Mouse (Mus musculus) granulocyte monocyte progenitor cell, adult 5-6 weeks (primary cell): ENCODE results near the gene Sebox. TPM values are rescaled to one million over a fixed set of nuclear protein-coding genes. Genes with fewer than 3 reads are reported as not detected.

ENCODE experiments used
- ATAC-seq: replicated peaks from 2 replicates; pipeline ENCODE4 v1.8.0; 2016; ENCODE audit warnings: mild to moderate bottlenecking, moderate TSS enrichment, inconsistent platforms; ENCODE audit not compliant: poor library complexity, severe bottlenecking
- total RNA-seq, 2 experiments: library from RNA; stranded (forward) in 1 of 2; stranded (reverse) in 1 of 2; fragments of 200-712, 200-1000 nt in 1 of 2; fragments of >200 nt in 1 of 2; fragmentation: Nextera tagmentation in 1 of 2; gene quantifications; 2 replicates each; pipeline ENCODE4 v1.2.3; 2014 to 2017

Sebox gene
- total RNA-seq, 2 experiments from 2014 or later: not detected

DNA sequence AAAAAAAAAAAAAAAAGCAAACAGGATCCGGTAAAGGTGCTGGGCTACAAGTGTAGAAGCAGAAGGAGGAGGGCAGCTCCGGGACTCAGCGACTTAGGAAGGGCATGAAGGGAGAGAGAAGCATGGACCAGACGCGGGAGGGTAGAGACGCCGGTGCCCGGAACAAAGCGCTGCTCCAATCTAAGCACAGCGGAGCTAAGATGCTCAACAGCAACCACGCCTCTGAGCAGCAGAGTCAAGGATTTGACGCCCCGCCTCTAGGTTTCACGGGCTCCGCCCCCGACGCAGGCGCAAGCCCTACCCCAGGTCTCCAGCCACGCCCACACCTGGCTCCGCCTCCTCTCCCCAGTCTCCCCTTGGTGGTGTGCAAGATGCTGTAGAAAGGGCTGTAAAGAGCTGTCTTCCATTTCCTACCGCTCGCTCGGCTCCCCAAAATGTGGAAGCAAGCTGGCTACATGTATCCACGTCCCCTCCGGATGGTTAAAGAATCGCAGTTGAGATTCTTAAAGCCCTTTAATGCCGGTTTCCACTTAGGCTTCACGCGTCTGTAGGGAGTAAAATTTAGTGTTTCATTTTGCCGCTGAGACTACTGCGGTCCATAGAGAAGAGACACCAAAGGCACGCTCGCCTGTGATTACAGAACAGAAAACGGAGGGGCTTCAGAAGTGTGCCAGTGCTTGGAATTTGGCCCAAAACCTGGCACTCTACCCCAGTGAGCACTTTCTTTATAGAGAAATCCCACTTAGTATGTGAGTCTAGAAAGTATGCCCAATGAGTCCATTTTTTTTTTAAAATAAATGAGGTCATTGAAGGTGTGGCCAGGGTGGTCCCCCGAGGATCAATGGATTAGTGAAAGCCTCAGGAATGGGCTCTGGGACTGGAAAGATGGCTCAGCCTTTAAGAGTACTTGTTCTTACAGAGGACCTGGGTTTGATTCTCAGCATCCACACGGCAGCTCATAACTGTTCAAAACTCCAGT, 5.4 kb upstream of the Sebox start, which contains the start of gene Sarm1:
Gene Sarm1, minus strand, starts transcription at position 211 of the 979 bp plus-strand sequence.
- ATAC-seq: peak; percentile 99

DNA sequence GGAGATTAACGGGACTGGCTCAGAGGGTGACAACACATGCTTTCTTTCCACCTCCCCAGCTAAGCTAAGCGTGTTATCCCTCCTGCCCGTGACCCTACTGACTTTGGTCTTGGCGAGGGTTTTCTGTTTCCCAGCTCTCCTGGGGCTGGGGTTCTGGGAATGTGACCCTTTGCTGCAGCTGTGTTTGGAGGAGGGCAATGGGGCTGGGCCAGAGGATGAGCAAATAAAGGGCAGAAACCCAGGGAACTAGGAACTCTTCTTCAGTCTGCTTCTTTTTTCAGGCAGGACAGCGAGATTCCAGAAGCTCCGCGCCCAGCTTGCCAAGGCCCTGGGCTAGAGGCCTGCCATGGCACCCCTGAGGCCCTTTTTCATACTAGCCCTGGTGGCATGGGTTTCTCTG, 4.2 kb upstream of the Sebox start, which contains the start of gene Vtn:
Gene Vtn, plus strand, starts transcription at position 88 of the 400 bp plus-strand sequence.
- ATAC-seq: no peak

DNA sequence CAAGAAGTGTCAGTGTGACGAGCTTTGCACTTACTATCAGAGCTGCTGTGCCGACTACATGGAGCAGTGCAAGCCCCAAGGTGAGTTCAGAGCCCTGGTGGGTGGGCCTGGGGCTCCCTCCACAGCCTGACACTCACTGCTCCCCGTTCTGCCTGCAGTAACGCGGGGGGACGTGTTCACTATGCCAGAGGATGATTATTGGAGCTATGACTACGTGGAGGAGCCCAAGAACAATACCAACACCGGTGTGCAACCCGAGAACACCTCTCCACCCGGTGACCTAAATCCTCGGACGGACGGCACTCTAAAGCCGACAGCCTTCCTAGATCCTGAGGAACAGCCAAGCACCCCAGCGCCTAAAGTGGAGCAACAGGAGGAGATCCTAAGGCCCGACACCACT, 3.7 kb upstream of the Sebox start:
- no peak for ATAC-seq

DNA sequence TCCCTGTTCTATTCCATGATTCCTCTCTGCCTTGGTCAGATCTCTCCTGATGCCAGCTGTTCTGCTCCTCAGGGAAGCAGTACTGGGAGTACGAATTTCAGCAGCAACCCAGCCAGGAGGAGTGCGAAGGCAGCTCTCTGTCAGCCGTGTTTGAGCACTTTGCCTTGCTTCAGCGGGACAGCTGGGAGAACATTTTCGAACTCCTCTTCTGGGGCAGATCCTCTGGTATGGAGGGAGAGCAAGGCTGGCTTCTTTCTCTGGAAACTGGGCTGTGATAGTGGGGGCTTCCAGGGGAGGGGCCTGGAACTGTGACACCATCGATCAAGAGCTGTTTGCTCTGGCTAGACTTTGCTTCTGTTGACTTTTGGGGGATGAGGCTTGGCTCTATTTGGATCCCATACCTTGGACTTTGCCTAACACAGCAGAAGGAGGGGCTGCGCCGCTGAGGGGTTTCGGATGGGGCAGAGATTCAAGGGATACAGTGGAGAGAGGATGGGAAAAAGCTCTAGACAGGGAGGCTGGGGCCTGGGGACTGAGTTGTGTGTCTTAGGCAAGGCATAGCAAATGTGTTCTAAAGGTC, 2.5 kb upstream of the Sebox start:
- ATAC-seq: no peak

DNA sequence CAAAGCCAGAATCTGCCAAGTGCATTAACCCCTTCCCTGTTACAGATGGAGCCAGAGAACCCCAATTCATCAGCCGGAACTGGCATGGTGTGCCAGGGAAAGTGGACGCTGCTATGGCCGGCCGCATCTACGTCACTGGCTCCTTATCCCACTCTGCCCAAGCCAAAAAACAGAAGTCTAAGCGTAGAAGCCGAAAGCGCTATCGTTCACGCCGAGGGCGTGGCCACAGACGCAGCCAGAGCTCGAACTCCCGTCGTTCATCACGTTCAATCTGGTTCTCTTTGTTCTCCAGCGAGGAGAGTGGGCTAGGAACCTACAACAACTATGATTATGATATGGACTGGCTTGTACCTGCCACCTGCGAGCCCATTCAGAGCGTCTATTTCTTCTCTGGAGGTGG, 1.7 kb upstream of the Sebox start:
- no peak for ATAC-seq

DNA sequence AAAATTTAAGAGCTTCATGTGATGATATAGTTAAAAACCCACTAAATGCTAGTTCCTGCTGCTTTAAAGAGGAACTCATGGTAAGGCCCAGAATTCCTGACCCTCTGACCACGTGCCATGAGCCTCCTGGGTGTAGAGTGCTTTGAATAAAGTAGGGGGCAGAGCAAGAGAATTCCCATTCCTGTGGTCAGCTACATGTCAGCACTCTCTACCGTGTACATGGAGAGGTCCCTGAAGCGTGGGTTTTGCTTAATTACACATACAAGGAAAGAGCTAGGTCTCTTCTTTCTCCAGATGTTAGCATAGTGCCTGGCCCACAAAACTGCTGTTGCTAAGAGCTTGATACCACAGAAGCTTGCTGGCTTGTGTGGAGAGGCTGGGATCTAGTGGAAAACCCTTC, 2.2 kb downstream of the Sebox start:
- ATAC-seq: no peak

DNA sequence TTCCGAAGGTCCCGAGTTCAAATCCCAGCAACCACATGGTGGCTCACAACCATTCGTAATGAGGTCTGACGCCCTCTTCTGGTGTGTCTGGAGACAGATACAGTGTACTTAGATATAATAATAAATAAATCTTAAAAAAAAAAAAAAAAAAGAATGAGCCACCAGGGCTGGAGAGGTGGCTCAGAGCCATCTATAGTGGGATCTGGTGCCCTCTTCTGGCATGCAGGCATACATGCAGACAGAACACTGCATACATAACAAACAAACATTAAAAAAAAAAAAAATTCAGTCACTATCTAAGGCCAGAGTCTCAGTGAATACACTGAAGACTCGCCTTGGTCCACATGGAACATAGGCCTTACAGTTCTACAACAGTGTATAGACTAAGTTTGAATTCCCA, 5.9 kb downstream of the Sebox start:
- ATAC-seq: no peak

DNA sequence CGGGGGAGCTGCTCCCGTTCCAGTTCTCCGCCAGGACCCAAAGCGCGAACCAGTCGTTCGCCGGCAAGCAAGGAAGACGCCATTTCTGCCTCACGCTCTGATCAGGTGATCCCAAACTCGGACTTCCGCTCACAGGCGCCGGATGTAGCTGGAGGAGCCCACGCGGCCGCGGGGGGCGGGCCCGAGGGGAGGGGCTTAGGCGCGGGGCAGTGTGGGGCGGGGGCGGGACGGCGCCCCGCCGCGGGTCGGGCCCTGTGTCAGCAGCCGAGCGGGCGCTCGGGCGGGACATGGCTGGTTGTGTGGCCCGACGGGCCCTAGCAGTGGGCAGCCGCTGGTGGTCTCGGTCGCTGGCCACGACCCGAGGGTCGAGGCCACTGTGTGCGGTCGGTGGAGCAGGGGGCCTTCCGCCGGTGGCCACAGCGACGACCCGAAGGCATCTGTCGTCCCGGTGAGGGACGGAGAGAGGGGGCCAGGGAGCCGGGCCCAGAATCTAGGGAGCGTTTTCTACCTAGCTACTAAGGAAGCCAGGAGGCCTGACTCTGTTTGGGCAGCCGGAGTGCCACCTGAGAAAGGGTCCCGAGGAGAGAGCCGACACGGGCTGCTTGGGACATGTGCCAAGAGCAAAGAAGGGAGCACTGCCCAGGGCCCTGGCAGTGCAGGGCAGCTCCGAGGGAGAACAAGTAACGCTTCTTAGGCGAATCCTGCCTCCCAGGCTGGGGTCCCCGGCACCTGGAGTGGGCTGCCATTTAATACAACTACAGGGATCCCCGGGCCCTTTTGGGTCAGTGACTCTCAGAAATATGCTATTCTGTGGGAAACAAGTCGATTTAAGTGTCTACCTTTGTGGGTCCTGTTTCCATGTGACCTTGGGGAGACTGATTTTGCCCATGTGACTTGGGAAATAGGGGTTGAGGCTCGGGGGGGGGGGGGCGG, 9.0 kb downstream of the Sebox start, which contains the start of the genes Tmem199 and Poldip2:
Gene Tmem199, minus strand, starts transcription at position 148 of the 933 bp plus-strand sequence.
Gene Poldip2, plus strand, starts transcription at position 169 of the 933 bp plus-strand sequence.
- ATAC-seq: peak; percentile 97

DNA sequence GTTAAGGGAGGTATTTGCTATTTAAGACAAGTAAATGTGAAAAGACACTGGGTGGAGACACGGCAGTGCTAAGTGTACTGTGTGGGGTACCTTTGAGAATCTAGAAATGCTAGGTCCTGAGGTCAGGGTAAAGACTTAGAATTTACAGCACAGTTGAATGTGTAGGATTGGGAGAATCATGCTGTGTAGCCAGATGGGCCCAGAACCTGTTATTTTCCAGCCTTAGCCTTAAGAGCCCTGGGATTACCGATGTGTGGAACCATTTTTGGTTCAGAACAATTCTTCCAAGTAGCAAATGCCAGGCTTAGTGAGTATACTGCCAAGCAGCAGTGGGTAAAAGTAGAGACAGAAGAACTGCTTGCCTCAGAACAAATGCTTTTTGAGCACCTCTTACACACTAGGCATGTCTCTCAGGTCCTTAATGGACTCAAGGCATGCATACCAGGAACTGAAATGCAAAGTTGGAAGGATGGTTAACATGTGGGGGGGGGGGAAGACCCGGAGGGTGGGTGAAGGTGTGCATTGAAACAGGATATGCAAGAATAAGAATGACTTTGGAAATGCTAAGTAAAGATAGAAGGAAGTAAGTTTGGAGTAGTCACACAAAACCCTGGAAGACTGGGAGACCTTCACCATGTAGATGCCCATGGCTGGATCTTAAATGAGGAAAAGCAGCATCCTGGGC, 10.0 kb downstream of the Sebox start:
- ATAC-seq: no peak

DNA sequence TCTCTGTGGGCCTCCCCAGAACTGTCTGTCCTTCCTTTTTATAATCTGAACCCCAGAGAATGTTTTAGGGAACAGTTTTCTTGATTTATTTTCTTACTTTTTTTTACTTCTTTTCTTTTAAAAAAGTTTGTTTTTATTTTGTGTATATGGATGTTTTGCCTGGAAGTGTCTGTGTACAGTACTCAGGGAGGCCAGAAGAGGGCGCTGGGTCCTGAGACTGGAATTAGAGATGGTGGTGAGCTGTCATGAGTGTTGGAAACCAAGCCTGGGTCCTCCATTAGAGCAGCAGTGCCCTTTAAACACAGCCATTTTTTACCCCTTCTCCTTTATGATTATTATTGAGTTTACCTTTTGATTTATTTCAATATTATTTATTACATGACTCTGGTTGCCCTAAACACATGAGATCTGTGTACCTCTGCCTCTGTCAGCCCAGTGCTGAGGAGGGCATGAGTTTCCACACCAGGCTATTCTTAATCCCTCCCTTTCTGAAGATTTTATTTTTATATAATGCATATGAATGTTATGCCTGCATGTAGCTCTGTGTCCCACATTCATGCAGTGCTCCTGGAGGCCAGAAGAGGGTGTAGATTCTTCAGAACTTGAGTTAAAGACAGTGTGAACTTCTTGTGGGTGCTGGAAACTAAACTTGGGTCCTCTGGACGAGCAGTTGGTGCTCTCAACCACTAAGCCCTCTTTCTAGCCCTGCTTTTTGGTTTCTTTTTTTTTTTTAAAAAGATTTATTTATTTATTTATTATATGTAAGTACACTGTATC, 12.5 kb downstream of the Sebox start:
- ATAC-seq: no peak

DNA sequence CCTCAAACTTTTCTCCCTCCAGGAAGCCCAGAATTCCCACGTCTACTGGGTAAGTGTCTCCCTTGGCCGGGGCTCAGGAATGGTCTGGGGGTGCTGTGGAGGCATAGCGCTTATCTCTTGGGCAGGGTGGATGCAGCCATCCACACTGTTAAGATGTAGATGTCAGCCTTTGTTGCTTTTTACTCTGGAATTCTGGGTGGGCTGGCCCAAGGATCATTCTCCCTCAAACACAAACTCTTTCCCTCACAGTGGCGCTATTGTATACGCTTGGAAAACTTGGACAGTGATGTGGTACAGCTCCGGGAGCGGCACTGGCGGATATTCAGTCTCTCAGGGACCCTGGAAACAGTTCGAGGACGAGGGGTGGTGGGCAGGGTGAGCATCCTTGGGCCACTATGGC, 15.7 kb downstream of the Sebox start:
- ATAC-seq: no peak

DNA sequence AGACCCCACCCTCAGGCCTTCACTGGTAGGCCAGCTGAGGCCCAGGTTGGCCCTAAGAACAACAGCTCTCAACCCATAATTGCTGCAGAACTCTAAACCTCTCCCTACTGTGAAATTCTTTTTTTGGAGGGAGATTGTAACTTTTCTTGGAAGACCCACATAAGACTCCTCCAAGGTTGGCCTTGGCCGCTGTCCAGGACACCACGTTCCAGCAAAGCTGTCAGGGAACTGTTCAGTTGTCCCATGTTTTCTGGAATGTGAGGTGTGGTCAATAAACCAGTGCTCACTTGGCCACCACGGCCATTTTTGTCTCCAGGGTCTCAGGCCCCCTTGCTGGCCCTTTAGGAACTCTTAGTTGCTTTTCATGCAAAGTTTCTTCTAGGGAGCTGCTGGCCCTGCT, 18.6 kb downstream of the Sebox start:
- ATAC-seq: no peak

DNA sequence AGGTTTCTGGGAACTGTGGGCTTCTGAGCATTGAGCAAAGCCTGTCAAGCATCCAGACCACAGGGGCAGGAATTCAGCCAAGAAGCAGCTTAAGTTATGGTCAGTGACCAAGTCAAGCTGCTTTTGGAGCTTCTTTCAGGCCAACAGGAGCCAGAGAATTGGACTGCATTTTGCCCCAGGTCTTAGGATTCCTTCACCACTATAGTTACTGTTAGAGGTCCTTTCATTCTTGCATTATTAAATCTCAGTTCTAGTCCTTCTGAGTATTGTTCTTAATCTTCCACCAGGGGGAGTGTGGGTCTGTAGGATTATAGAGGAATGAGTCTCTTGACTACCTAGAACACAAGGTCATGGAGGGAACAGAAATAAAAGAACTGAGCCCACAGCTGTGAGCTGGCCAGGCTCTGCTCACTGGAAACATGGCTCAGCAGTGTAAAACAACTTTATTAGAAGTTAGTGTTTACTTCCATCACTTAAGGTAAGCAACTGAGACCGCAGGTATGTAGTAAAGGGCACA, 19.3 kb downstream of the Sebox start:
- no peak for ATAC-seq

DNA sequence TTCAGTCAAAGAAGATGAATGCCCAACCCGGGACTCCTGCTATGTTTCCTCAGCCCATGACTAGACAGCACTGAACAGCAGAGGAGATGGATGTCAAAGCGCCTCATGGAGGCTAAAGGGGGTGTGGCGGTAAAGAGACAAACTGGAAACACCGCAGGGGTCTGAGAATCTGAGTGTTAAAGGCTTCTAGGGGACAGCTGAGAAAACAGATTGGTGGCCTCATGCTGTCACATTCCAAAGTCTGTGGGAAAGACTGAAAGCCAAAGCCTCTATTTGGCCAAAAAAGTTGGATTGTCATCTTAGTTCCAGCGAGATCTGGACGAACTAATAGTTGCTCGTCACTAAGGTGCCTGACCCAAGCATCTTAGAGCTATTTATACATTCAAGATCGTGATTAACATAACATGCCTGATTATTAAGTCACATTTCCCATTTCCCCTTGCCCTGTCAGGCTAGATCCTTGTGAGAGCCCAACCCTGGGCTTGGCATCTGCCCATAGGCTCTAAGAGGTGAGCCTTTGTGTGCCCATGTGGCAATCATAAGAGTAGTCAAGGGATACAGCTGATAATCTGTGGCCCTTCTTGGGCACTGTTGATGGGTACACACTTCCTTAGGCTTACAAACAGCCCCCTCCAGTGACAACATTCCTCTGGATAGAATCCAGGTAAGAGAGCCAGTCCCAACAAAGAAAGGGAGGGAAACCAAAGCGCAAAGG, 20.2 kb downstream of the Sebox start:
- no peak for ATAC-seq

DNA sequence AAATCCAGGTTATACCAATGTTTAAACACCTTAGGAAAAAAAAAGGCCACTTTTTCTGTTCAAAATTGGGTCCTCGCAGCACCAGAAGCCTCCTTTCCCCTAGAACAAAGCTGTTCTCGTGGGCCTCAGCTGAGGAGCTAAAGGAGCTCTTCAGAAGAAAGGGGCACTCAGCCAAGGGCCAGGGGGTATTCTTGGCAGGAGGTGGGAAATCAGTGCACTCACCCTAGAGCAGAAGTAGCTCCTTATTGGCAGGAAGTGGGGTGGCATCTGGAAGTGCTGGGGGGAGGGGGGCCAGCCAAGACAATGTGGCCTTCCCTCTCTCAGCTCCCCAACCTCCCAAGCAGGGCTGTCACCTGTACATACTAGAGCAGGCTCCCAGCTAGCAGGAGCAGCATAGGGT, 21.6 kb downstream of the Sebox start:
- ATAC-seq: no peak

DNA sequence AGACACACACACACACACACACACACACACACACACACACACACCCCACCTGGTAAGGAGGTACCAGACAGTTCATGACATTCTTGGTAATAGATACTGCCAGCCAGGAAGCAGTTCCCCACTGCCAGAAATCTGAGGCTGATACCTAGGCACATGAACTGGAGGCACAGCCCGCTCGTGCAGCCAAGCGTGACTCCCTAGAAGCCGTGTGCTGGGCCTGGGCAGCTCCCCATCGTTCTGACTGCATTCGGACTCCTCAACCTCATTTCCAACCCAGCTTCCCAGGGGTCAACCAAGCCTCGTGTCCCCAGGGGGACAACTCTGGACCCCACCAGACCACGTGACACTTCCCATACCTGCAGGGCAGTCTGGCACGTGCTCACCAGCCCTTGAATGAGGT, 25.5 kb downstream of the Sebox start:
- no peak for ATAC-seq

DNA sequence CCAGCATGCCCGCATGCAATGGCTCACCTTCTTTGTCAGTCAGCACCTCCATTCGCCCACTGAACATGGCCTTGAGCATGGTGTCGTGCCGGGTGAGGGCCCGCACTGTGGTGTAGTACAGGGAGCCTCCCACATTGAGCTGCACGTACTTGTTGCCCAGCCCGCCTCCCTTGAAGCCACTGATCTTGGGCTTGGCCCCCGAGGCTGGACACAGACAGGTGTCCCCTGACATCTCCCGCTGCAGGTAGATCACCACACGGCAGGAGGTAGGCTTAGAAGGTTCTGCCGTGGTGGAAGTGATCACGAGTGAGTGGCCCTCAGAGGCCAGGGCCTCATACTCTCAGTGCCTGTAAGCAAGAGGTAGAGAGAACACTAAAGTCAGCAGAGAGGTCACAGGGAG, 26.8 kb downstream of the Sebox start:
- no peak for ATAC-seq

DNA sequence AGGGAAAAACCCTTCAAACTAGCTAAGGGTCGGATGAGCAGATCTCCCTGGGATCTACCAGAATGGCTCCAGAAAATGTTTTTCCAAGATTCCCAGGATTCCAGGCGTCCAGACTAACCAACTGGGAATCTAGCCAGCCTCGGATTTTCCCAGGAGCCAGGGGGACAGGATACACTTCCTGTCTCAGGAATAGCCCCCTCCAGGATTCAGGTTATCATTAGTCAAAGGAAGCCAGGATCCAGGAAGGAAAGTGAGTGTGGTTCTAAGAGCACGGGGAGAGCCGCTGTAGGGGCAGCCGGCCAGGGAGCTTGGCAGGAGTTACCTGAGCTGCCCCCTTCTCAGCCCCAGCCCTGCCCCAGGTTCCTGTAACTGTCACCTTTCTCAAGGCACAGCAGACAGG, 27.8 kb downstream of the Sebox start:
- no peak for ATAC-seq
